Mouse (Mus musculus) kidney, adult 2 months (tissue): ENCODE measurements around the gene Clasp2.

Experiments
- CTCF ChIP-seq: fragments of 200-500 bp; conservative IDR thresholded peaks from 2 replicates; pipeline ENCODE4 v1.5.1; 2011; ENCODE audit warnings: low read depth, mild to moderate bottlenecking, control low read depth, low read length, moderate library complexity, mixed read lengths; ENCODE audit not compliant: insufficient read depth, insufficient read length
- POLR2A ChIP-seq: fragments of 200-500 bp; IDR thresholded peaks from one replicate; pipeline ENCODE4 v1.6.1; 2011; ENCODE audit warnings: low read depth, low read length, control low read depth

DNA sequence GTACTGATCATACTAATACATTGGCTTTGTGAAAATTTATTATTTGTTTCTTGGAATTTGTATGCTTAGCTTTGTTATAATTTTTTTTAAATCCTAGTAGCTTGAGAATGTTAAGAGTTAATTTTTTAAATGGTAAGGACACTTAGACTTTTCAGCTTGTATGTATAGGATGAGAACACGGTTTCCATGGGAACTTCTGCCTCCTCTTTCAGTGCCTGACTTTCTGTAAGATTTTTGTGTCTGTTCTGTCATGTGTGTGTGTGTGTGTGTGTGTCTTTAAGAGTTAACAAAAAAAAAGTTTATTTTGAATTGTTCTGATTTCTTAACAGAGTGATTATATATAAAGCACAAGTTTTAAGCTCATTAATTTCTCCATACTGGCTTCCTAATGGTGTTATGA is 70.1 kb downstream of the Clasp2 start:
- TF ChIP-seq POLR2A (no peak), CTCF (no peak)
